Mouse (Mus musculus): Measurements from ENCODE around the gene Tgfbr3. TPM values are rescaled to one million over a fixed set of nuclear protein-coding genes. Genes with fewer than 3 reads are reported as not detected.
"Not testable (repeated sequence)": the region's sequence is repeated elsewhere in the genome, so short reads cannot be mapped to it uniquely, and the experiment has no call there.

Tgfbr3 gene
- polyA plus RNA-seq, 1 experiment from 2014 or later = 7.2 TPM

DNA sequence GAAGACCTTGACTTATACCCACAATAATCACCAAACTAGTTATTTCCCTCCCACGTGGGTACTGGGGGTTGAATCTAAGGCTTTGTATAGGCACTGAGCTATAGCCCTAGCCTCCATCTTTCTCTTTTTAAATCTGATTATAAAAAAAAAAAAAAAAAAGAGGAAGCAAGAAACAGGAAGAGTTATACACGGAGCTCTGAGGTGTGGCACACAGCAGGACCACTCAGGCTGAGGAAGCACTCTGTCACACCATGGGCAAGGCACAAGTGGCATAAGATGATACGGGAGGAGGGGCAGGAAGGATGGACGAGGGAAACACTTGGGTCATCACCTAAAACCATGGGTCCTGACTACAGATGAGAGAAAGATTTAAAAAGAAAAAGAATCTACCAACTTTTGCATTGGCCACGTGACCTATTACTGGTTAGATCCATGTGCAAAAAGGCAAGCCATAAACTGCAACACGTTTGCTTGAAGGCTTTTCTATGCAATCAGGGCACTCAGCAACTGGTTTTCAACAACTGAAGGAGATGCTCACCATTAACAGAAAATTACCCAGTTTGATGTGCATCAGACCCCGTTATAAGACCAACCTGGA, 64.5 kb downstream of the Tgfbr3 start:
- no peaks in the 10 kb centered on the region for H3K9me3 ChIP-seq (replicated peaks)
- H3K4me1 ChIP-seq = peaks cover 6% of the 10 kb centered on the region
- H3K4me3 ChIP-seq = no peak overlapping the region
- no peaks in the 10 kb centered on the region for H3K36me3 ChIP-seq
- 83% methylated on average over 7 of the region's 7 CpGs for WGBS
- H3K27ac ChIP-seq (replicated peaks) = no peak overlapping the region
- DNase-seq (ENCODE audit: low spot score) = no peak
- H3K27me3 ChIP-seq (ENCODE audit: low read depth, poor library complexity, severe bottlenecking) = no peaks in the 10 kb centered on the region

DNA sequence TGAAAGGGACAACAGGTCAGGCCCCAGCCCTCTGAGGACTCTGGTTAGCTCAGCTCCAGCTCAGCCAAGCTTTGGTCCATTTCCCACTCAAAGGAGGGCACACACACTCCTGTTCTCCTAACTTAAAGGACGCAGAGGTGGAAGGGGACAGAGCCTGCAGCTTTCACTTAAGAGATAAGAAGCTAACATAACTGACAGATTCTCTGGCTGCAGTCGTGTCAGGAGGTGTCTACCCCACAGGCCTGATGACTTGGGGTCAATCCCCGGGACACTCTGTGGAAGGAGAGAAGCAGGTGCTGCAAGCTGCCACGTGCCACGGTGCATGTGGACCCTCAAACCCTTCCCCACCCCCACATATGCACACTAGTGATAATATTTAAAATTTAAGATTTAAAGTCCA, 65.3 kb downstream of the Tgfbr3 start:
- DNase-seq (ENCODE audit: low spot score) = no peak
- no peak overlapping the region for H3K27ac ChIP-seq (replicated peaks)
- H3K4me3 ChIP-seq = no peak overlapping the region
- H3K9me3 ChIP-seq (replicated peaks) = no peaks in the 10 kb centered on the region
- peaks cover 5% of the 10 kb centered on the region for H3K4me1 ChIP-seq
- WGBS = 78% methylated on average over 5 of the region's 5 CpGs
- H3K27me3 ChIP-seq (ENCODE audit: low read depth, poor library complexity, severe bottlenecking) = no peaks in the 10 kb centered on the region
- H3K36me3 ChIP-seq = no peaks in the 10 kb centered on the region

DNA sequence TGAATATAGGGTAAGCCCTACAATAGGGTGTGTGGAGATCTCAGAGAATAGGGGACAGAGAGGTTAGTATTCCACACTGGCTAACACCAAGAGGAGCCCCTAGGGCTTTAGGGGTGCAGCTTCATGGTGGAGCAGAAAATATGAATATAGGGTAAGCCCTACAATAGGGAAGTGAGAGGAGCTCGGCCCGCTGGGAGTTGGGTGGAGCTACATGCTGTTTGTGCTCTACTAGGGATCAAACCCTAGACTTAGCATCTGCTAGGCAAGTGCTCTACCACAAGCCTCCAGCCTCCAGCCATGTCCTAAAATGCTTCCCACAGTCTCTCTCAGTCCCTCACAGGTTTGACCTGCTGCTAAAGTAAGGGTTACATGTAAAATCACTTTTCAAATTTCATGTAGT, 65.9 kb downstream of the Tgfbr3 start:
- 86% methylated on average over 2 of the region's 2 CpGs for WGBS

DNA sequence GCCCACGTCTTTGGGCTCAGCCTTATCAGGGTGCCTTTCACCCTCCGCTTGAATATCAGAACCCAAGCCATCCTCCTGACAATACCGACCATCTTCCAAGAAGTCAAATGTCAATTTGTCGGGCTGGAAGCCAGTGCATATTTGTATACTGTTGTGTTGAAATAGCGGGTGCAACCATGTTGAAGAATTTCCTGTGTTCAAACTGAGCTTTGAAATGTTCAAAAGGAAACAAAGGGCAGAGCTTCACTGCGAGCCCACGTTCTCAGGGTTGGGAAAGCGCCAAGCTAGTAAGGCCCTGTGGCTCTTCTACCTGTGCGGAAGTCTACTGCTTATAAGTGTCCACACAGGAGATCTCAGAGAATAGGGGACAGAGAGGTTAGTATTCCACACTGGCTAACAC, 66.4 kb downstream of the Tgfbr3 start:
- no peaks in the 10 kb centered on the region for H3K27me3 ChIP-seq (ENCODE audit: low read depth, poor library complexity, severe bottlenecking)
- peaks cover 11% of the 10 kb centered on the region for H3K4me1 ChIP-seq
- H3K36me3 ChIP-seq = no peaks in the 10 kb centered on the region
- H3K4me3 ChIP-seq = no peak overlapping the region
- no peaks in the 10 kb centered on the region for H3K9me3 ChIP-seq (replicated peaks)
- H3K27ac ChIP-seq (replicated peaks) = no peak overlapping the region
- 87% methylated on average over 9 of the region's 9 CpGs for WGBS
- DNase-seq (ENCODE audit: low spot score) = no peak

More for the DNA sequence above, 65.9 kb downstream of the Tgfbr3 start:
- H3K27ac ChIP-seq (replicated peaks); H3K4me3 ChIP-seq; H3K36me3 ChIP-seq; DNase-seq (ENCODE audit: low spot score); H3K27me3 ChIP-seq (ENCODE audit: low read depth, poor library complexity, severe bottlenecking); H3K9me3 ChIP-seq (replicated peaks): not testable (repeated sequence)
- peaks cover 11% of the 10 kb centered on the region for H3K4me1 ChIP-seq

DNA sequence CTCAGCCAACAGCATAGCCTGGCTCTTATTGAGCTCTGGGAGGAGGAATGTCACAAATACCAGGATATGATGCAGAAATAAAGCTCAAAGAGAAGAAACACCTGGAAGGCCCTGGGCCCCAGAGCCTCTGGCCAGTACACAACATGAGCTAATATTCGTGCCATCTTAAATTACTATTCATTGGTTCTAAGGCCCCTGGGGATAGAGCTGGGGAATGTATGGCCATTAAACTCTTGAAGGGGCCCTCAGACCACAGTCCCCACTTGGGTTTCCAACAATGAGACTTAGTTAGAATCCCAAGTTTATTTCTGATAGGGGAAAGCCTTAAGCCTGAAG, 66.8 kb downstream of the Tgfbr3 start:
- Histone ChIP-seq H3K9me3 (replicated peaks) (no peaks in the 10 kb centered on the region), H3K4me3 (no peak overlapping the region), H3K36me3 (no peaks in the 10 kb centered on the region), H3K27ac (replicated peaks) (no peak overlapping the region), H3K27me3 (ENCODE audit: low read depth, poor library complexity, severe bottlenecking) (no peaks in the 10 kb centered on the region), H3K4me1 (peaks cover 15% of the 10 kb centered on the region)
- WGBS = 88% methylated on average over 1 of the region's 1 CpGs
- no peak for DNase-seq (ENCODE audit: low spot score)

DNA sequence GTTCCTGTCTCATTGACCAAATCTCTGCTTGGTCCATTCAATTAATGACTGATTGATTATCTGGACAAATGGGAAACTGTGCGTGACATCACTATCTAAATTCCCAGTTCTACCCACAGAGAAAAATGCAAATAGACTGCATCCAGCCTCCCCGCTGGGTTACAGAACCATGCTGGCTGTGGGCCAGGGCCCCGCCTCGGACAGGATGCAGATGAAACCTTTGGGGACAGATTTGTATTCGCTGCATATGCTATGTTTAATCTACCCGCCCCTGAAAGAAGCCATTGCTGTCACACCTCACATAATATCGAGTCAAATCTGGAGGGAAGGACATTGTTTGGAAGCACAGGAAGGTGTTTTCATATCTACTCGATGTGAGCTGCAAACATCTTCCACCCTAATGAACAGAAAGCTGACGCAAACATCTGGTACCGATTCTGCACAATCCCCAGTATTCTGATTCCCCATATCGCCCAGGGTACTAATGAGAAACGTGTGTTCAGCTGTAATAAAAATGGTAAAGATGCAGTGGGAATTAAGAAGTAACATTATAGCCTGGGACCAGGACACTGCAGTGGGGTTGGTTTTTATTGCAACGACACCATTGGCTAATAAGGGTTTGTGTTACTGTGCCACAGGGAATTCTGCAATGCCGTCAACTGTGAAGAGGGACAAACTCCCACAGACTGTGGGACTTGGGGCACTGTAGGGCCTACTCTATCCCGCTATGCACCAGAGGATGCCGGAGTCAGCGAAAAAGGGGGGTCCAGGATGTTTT, 67.3 kb downstream of the Tgfbr3 start:
- Histone ChIP-seq H3K36me3 (no peaks in the 10 kb centered on the region), H3K9me3 (replicated peaks) (no peaks in the 10 kb centered on the region), H3K4me1 (peaks cover 15% of the 10 kb centered on the region), H3K4me3 (no peak overlapping the region), H3K27ac (replicated peaks) (no peak overlapping the region), H3K27me3 (ENCODE audit: low read depth, poor library complexity, severe bottlenecking) (no peaks in the 10 kb centered on the region)
- WGBS = 83% methylated on average over 17 of the region's 17 CpGs
- no peak for DNase-seq (ENCODE audit: low spot score)

DNA sequence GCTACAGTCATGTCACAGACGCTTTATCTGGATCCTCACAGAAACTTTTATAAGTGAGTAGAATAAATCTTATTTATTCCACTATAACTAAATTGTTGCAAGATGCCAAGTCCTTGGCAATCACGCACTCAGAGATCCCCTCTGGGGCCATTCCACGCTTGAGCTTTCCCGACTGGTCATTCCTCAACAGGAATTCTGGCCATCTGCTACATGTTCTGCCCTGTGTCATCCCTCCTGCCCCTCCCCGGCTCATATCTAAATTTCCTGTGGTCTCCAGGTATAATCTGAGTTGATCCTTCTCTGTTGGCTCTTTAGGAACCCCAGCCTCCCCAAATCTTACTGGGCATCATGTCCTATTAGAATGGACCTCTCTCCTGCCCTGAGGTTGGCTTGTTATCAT, 68.5 kb downstream of the Tgfbr3 start:
- Histone ChIP-seq H3K4me3 (no peak overlapping the region), H3K27ac (replicated peaks) (no peak overlapping the region), H3K27me3 (ENCODE audit: low read depth, poor library complexity, severe bottlenecking) (no peaks in the 10 kb centered on the region), H3K36me3 (no peaks in the 10 kb centered on the region), H3K4me1 (peaks cover 15% of the 10 kb centered on the region), H3K9me3 (replicated peaks) (no peaks in the 10 kb centered on the region)
- DNase-seq (ENCODE audit: low spot score) = no peak
- WGBS = 88% methylated on average over 5 of the region's 5 CpGs

DNA sequence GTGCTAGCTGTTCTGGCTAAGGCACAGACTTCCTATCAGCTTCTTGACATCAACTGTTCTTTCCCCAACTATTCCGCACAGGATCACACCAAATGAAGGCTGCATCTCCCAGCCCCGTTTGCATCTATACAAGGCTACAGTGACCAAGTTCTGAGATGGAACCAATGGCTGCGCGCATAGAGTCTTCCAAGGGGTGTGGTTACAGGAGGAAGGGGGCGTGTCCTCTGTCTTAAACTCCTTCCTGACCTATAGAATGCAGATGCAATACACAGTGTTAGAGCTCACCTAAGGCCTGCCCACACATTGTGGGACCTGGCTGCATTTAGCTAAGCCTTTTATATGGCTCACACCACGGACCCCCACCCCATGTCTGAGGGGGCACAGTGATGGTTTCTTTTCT, 69.5 kb downstream of the Tgfbr3 start:
- Histone ChIP-seq H3K27me3 (ENCODE audit: low read depth, poor library complexity, severe bottlenecking) (no peaks in the 10 kb centered on the region), H3K4me1 (peaks cover 15% of the 10 kb centered on the region), H3K4me3 (no peak overlapping the region), H3K27ac (replicated peaks) (no peak overlapping the region), H3K9me3 (replicated peaks) (no peaks in the 10 kb centered on the region), H3K36me3 (no peaks in the 10 kb centered on the region)
- WGBS = 68% methylated on average over 6 of the region's 6 CpGs
- DNase-seq (ENCODE audit: low spot score) = no peak

DNA sequence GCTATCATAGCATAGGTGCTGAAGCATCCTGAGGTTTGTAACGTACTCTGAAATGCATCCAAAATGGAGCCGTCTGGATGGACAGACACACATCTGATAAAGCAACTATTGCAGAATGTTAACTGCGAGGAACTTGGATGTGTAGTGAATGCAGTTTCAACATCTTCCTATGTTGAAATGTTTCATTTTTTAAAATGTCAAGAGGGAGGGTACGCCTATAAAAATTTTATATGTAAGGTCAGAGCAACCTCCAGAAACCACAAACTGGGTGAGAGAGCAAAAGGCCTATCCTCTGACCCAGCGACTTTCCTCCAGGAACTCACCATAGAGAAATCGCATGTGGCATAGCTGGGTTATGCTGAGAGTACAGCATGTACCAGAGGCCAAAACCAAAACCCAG, 70.1 kb downstream of the Tgfbr3 start:
- Histone ChIP-seq H3K36me3 (no peaks in the 10 kb centered on the region), H3K4me1 (peaks cover 15% of the 10 kb centered on the region), H3K9me3 (replicated peaks) (no peaks in the 10 kb centered on the region), H3K27me3 (ENCODE audit: low read depth, poor library complexity, severe bottlenecking) (no peaks in the 10 kb centered on the region), H3K4me3 (no peak overlapping the region), H3K27ac (replicated peaks) (no peak overlapping the region)
- 94% methylated on average over 6 of the region's 6 CpGs for WGBS
- DNase-seq (ENCODE audit: low spot score) = no peak

DNA sequence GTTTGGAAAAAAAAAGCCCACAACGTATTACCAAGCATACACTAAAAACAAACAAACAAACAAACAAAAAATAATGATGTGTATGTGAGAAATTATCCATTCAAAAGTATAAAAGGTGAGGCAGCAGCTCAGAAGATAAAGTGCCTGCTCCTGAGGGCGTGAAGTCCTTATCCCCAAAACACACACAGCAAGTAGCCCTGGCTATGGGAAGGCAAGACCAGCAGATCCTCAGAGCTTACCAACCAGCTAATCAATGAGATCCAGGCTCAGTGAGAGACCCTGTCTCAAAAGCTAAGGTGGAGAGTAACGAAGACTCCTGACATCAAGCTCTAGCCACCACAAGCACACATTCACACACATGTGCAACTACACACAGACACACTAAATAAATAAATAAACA, 70.8 kb downstream of the Tgfbr3 start:
- WGBS = 88% methylated on average over 3 of the region's 3 CpGs
- Histone ChIP-seq H3K4me3 (no peak overlapping the region), H3K27me3 (ENCODE audit: low read depth, poor library complexity, severe bottlenecking) (no peaks in the 10 kb centered on the region), H3K27ac (replicated peaks) (no peak overlapping the region), H3K36me3 (no peaks in the 10 kb centered on the region), H3K4me1 (peaks cover 15% of the 10 kb centered on the region), H3K9me3 (replicated peaks) (no peaks in the 10 kb centered on the region)
- DNase-seq (ENCODE audit: low spot score) = no peak

DNA sequence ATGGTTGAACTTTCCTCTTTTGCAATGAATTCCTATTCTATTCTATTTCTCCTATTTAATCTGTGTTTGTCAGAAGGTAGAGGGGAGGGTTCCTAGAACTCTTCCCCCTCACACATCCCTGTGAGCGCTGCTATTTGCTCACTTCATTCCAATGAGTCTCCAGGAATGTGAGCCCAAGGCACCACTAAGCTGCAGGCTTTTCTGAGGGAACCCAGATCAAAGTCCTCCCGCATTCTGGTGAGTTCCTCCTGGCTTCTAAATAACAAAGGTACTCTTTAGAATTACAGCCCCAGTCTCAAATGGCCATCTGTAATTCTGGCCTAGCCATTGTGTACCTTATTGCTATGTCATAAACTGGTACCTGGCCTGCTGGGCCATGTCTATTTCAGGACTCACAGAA, 72.3 kb downstream of the Tgfbr3 start:
- 61% methylated on average over 2 of the region's 2 CpGs for WGBS
- Histone ChIP-seq H3K4me1 (peaks cover 18% of the 10 kb centered on the region), H3K9me3 (replicated peaks) (no peaks in the 10 kb centered on the region), H3K4me3 (no peak overlapping the region), H3K27ac (replicated peaks) (no peak overlapping the region), H3K36me3 (no peaks in the 10 kb centered on the region), H3K27me3 (ENCODE audit: low read depth, poor library complexity, severe bottlenecking) (no peaks in the 10 kb centered on the region)
- no peak for DNase-seq (ENCODE audit: low spot score)

DNA sequence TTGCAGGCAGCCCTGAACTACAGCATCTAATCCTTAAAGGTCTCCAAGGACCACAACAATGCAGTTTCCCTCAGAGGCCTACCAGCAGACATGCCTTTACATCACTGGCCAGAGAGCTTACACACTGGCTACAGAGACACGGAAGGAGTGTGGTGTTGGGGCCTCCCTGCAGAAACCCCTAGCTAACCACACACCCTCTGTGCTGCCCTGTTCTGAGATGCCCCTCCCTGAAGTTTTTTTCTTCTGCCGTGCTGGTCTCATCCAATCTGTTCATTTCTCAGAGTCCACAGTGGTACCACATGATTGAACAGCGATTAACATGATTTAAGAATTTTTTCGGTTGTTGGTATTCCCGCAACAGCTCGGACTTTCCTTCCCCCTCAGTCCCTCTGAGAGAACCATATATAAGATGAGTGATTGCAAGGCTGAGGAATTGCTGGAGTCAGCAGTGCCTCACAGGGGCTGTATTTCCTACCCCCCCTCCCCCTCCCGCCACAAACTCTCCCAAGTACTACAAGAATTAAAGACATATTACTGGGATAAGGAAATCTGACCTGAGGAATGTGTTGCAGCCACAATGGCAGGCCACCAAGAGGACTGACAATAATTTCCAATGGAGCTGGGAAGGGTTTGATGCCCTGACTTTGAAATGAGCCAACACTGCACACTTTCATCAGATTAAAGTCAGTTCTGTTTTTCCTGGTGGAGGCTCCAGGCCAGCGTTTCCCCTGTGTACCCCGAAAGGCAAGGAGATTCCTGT, 75.9 kb downstream of the Tgfbr3 start:
- Histone ChIP-seq H3K27me3 (ENCODE audit: low read depth, poor library complexity, severe bottlenecking) (no peaks in the 10 kb centered on the region), H3K4me3 (no peak overlapping the region), H3K27ac (replicated peaks) (no peak overlapping the region; the same call in 1 of the 2 replicates), H3K4me1 (0 out of 2 replicates have a peak, but pooled peaks cover 7% of the 10 kb centered on the region), H3K36me3 (no peaks in the 10 kb centered on the region), H3K9me3 (replicated peaks) (no peaks in the 10 kb centered on the region)
- DNase-seq (ENCODE audit: low spot score) = no peak
- WGBS = 86% methylated on average over 9 of the region's 9 CpGs

DNA sequence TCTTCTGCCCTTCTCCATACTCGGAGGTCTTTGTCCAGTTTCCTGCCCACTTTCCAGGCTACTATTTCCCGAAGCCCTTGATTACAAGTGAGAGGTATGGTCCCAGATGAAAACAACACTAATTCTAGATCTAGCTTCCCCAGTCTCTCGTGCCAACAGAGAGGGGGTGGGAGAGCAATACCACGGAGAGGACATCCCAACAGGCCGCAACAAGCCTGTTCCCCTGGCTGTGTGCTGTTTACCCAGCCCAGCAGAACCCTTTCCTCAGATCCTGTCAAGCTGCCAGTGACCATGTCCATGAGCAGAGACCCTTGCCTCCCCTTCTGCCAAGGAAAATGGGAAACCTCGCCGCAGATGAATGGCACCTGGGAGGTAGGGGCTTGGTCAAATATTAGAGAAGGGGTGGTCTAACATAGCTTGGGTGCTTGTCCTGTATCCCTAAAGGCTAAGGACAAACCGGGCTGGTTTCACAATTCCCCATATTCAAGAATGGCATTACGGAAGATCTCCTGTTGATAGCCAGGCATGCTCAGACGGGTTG, 77.5 kb downstream of the Tgfbr3 start:
- H3K27ac ChIP-seq (replicated peaks) = no peak overlapping the region
- no peak for DNase-seq (ENCODE audit: low spot score)
- no peaks in the 10 kb centered on the region for H3K27me3 ChIP-seq (ENCODE audit: low read depth, poor library complexity, severe bottlenecking)
- no peaks in the 10 kb centered on the region for H3K9me3 ChIP-seq (replicated peaks)
- H3K4me1 ChIP-seq = peaks cover 3% of the 10 kb centered on the region; the same call in 1 of the 2 replicates
- no peak overlapping the region for H3K4me3 ChIP-seq
- WGBS = 91% methylated on average over 10 of the region's 10 CpGs
- H3K36me3 ChIP-seq = no peaks in the 10 kb centered on the region
